8 mouse cellular contexts compared by ENCODE assay signal in genomic region chr8:71476099-71476940, GRCm38 (mm10). TPM values are rescaled to one million over a fixed set of nuclear protein-coding genes. Genes with fewer than 3 reads are reported as not detected.
DNase-seq lines count a peak whose midpoint lies in the region; ATAC-seq lines count a peak whose summit lies in the region.

No protein-coding gene starts in this region.

- peak overlapping the region; percentile 83 for H3K27ac ChIP-seq in hindbrain, embryonic 11.5 days (ENCODE audit: low read depth, low read length)

- H3K4me3 ChIP-seq in hindbrain, embryonic 11.5 days (ENCODE audit: low read depth, low read length): peak overlapping the region; percentile 54

- ATAC-seq in hindbrain, embryonic 11.5 days (ENCODE audit: low FRiP score): peak; percentile 68

- H3K36me3 ChIP-seq in hindbrain, embryonic 11.5 days (ENCODE audit: control insufficient read depth, insufficient read depth, low read length): peaks cover 4% of the 10 kb centered on the region; the same call in 1 of the 2 replicates

- peaks cover 6% of the 10 kb centered on the region; the same call in 1 of the 2 replicates for H3K4me1 ChIP-seq in hindbrain, embryonic 11.5 days (replicated peaks; ENCODE audit: control insufficient read depth, insufficient read depth, low read length)

- DNase-seq in MN1 (ENCODE audit: low spot score): peak; percentile 87
- peak; percentile 90 for DNase-seq in cerebellum, adult 9-11 months
- peak; percentile 77 to 84 for DNase-seq in frontal cortex, postnatal 10 days (ENCODE audit: low spot score in 2 of 2)
- DNase-seq in hindbrain, embryonic 11.5 days (ENCODE audit: low spot score): peak; percentile 85
- DNase-seq in layer of hippocampus, postnatal 25 days (ENCODE audit: extremely low spot score in 1 of 2, low spot score in 1 of 2): peak; percentile 66 to 75
- DNase-seq in lung, postnatal 10 days: peak; percentile 87
- DNase-seq in retina, embryonic 14.5 days (ENCODE audit: low spot score): peak; percentile 80
- peak; percentile 83 to 86 for DNase-seq in thymus, postnatal 36 days

- H3K27me3 ChIP-seq in hindbrain, embryonic 11.5 days (ENCODE audit: control insufficient read depth, insufficient read depth, low read length): no peaks in the 10 kb centered on the region

- H3K9me3 ChIP-seq in hindbrain, embryonic 11.5 days (ENCODE audit: control insufficient read depth, low read length): no peaks in the 10 kb centered on the region

- H3K4me2 ChIP-seq in hindbrain, embryonic 11.5 days (replicated peaks; ENCODE audit: low read depth, low read length): peak overlapping the region; percentile 95

- H3K9ac ChIP-seq in hindbrain, embryonic 11.5 days (ENCODE audit: low read depth, low read length): peak overlapping the region; percentile 65

- WGBS in hindbrain, embryonic 11.5 days: under 1% methylated on average over 74 of the region's 121 CpGs

RNA-seq across cellular contexts. Expression of gene Dda1, which starts 7.3 kb away (rescaled TPM):
- polyA plus RNA-seq in hindbrain, embryonic 11.5 days (2014; fragmentation: Nextera tagmentation; extraction: Ambion mirVana): 143 and 155 TPM in 2 replicates
- total RNA-seq in layer of hippocampus, postnatal 25 days (2021): 10 to 100 TPM; 95.6 to 97.2 TPM

RNA-seq across cellular contexts. Expression of gene Ano8, which starts 9.4 kb away (rescaled TPM):
- 5.1 and 5.8 TPM in 2 replicates for polyA plus RNA-seq in hindbrain, embryonic 11.5 days (2014; fragmentation: Nextera tagmentation; extraction: Ambion mirVana)
- 10 to 100 TPM; 53.5 to 58.0 TPM for total RNA-seq in layer of hippocampus, postnatal 25 days (2021)

RNA-seq across cellular contexts. Expression of gene Mrpl34, which starts 11.6 kb away (rescaled TPM):
- polyA plus RNA-seq in hindbrain, embryonic 11.5 days (2014; fragmentation: Nextera tagmentation; extraction: Ambion mirVana): 231 and 239 TPM in 2 replicates
- 10 to 100 TPM; 49.9 to 54.7 TPM for total RNA-seq in layer of hippocampus, postnatal 25 days (2021)

RNA-seq across cellular contexts. Expression of gene Gtpbp3, which starts 11.6 kb away (rescaled TPM):
- polyA plus RNA-seq in hindbrain, embryonic 11.5 days (2014; fragmentation: Nextera tagmentation; extraction: Ambion mirVana): 3.7 and 3.8 TPM in 2 replicates
- 10 to 100 TPM; 28.4 to 36.4 TPM for total RNA-seq in layer of hippocampus, postnatal 25 days (2021)

RNA-seq across cellular contexts. Expression of gene Abhd8, which starts 12.9 kb away (rescaled TPM):
- 38.5 and 40.0 TPM in 2 replicates for polyA plus RNA-seq in hindbrain, embryonic 11.5 days (2014; fragmentation: Nextera tagmentation; extraction: Ambion mirVana)
- total RNA-seq in layer of hippocampus, postnatal 25 days (2021): 100 to 1,000 TPM; 235 to 284 TPM

Comparison
In these comparisons a context has a peak if more than half of its experiments do, and no peak if none do; other contexts are left out.
1. Peak in every context shown above with its lines: DNase-seq, ATAC-seq, H3K4me3 ChIP-seq and H3K27ac ChIP-seq.